Mouse (Mus musculus): ENCODE results near the gene Ccdc15. TPM values are rescaled to one million over a fixed set of nuclear protein-coding genes. Genes with fewer than 3 reads are reported as not detected.
"Not testable (repeated sequence)": the region's sequence is repeated elsewhere in the genome, so short reads cannot be mapped to it uniquely, and the experiment has no call there.

Gene Ccdc15
- total RNA-seq, 1 experiment = 6.7 TPM

DNA sequence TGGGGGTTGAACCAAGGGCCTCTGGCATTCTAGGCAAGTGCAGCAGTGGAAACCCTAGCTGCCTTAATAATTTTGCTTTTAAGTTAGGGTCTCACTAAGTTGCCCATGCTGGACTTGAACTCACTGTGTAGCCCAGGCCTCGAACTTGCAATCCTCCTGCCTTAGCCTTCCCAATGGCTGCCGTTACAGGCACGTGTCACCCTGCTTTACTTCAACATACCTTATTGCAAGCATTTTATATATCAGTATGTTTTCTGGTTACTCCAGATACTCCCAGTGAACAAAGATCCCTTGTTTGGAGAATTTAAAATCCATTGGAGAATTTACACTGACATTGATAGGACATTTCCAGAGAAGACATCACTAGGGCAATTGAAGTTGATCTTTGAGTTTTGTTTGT, 818 bp upstream of the Ccdc15 start:
- Histone ChIP-seq H3K36me3 (ENCODE audit: control insufficient read depth, insufficient read depth, low read length, poor library complexity, severe bottlenecking) (no peaks in the 10 kb centered on the region), H3K9me3 (ENCODE audit: control insufficient read depth, insufficient read depth, low read depth, low read length) (no peaks in the 10 kb centered on the region), H3K27ac (ENCODE audit: insufficient read depth, low read depth, low read length, poor library complexity, severe bottlenecking) (no peak overlapping the region), H3K9ac (ENCODE audit: insufficient read depth, low read depth, low read length, poor library complexity, severe bottlenecking) (peak overlapping the region; percentile 90; the same call in 1 of the 2 replicates), H3K4me3 (ENCODE audit: insufficient read depth in 1 of 2, low read depth in 1 of 2, low read length in 2 of 2, poor library complexity in 1 of 2, severe bottlenecking in 1 of 2) (peak overlapping the region; percentile 80 to 85), H3K4me1 (ENCODE audit: control insufficient read depth in 2 of 2, insufficient read depth in 2 of 2, low read length in 2 of 2, poor library complexity in 1 of 2) (no peaks in the 10 kb centered on the region)
- TF ChIP-seq ZC3H11A (IDR thresholded peaks at IDR 0.05; ENCODE audit: borderline replicate concordance, low read depth, low read length) (no peak), MAFK (IDR thresholded peaks at IDR 0.05; ENCODE audit: insufficient read depth, low read depth, low read length) (no peak), HCFC1 (IDR thresholded peaks at IDR 0.05; ENCODE audit: borderline replicate concordance, insufficient read depth, low read length) (no peak), ZNF384 (IDR thresholded peaks at IDR 0.05; ENCODE audit: low read depth, low read length) (no peak), CHD2 (IDR thresholded peaks at IDR 0.05; ENCODE audit: low read depth, low read length) (no peak)
- in situ Hi-C loops (cut with MboI; ENCODE audit: low sequenced_read_pairs in 2 of 2, unreplicated experiment in 2 of 2) = no loop called here
- DNase-seq (ENCODE audit: low read depth, low spot score) = no peak

GRCm38 (mm10) chr9:37347184-37347987, 846 bp downstream of the Ccdc15 start:
- H3K9ac ChIP-seq (ENCODE audit: insufficient read depth, low read depth, low read length, poor library complexity, severe bottlenecking) = peak overlapping the region; percentile 90
- no peaks in the 10 kb centered on the region for H3K4me1 ChIP-seq (ENCODE audit: control insufficient read depth in 2 of 2, insufficient read depth in 2 of 2, low read length in 2 of 2, poor library complexity in 1 of 2)
- in situ Hi-C loops (cut with MboI; ENCODE audit: low sequenced_read_pairs in 2 of 2, unreplicated experiment in 2 of 2) = no loop called here
- no peak for TF ChIP-seq MAFK (IDR thresholded peaks at IDR 0.05; ENCODE audit: insufficient read depth, low read depth, low read length)
- TF ChIP-seq ZC3H11A (IDR thresholded peaks at IDR 0.05; ENCODE audit: borderline replicate concordance, low read depth, low read length) = no peak
- peak overlapping the region; percentile 71; the same call in 1 of the 2 replicates for H3K27ac ChIP-seq (ENCODE audit: insufficient read depth, low read depth, low read length, poor library complexity, severe bottlenecking)
- DNase-seq (ENCODE audit: low read depth, low spot score) = no peak
- no peaks in the 10 kb centered on the region for H3K9me3 ChIP-seq (ENCODE audit: control insufficient read depth, insufficient read depth, low read depth, low read length)
- peaks cover 2% of the 10 kb centered on the region; the same call in 1 of the 2 replicates for H3K36me3 ChIP-seq (ENCODE audit: control insufficient read depth, insufficient read depth, low read length, poor library complexity, severe bottlenecking)
- peak overlapping the region; percentile 80 to 85 for H3K4me3 ChIP-seq (ENCODE audit: insufficient read depth in 1 of 2, low read depth in 1 of 2, low read length in 2 of 2, poor library complexity in 1 of 2, severe bottlenecking in 1 of 2)

DNA sequence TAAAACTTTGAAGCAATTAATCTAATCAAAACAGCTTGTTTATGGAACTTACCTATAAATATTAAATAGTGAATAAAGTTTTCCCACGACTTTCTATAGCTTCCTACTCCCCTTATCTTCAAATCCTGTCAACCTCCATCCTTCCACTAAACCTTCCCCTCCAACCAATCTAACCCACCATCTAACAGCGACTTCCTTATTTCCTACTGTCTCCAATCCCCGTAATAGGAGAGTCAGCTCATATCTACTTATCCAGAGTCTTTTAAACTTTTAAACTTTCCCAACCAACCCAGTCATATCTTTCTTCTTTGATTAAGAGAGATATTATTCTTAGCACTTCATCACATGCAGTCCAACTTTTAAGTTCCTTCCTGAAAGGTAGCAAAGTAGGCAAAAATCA, 2.8 kb downstream of the Ccdc15 start:
- Histone ChIP-seq H3K4me3 (ENCODE audit: insufficient read depth in 1 of 2, low read depth in 1 of 2, low read length in 2 of 2, poor library complexity in 1 of 2, severe bottlenecking in 1 of 2) (no peak overlapping the region), H3K9ac (ENCODE audit: insufficient read depth, low read depth, low read length, poor library complexity, severe bottlenecking) (no peak overlapping the region), H3K27ac (ENCODE audit: insufficient read depth, low read depth, low read length, poor library complexity, severe bottlenecking) (no peak overlapping the region), H3K36me3 (ENCODE audit: control insufficient read depth, insufficient read depth, low read length, poor library complexity, severe bottlenecking) (peaks cover 2% of the 10 kb centered on the region; the same call in 1 of the 2 replicates), H3K9me3 (ENCODE audit: control insufficient read depth, insufficient read depth, low read depth, low read length) (no peaks in the 10 kb centered on the region), H3K4me1 (ENCODE audit: control insufficient read depth in 2 of 2, insufficient read depth in 2 of 2, low read length in 2 of 2, poor library complexity in 1 of 2) (no peaks in the 10 kb centered on the region)
- no peak for DNase-seq (ENCODE audit: low read depth, low spot score)
- in situ Hi-C loops (cut with MboI; ENCODE audit: low sequenced_read_pairs in 2 of 2, unreplicated experiment in 2 of 2) = no loop called here
- TF ChIP-seq CHD2 (IDR thresholded peaks at IDR 0.05; ENCODE audit: low read depth, low read length) (no peak), ZC3H11A (IDR thresholded peaks at IDR 0.05; ENCODE audit: borderline replicate concordance, low read depth, low read length) (no peak), ZNF384 (IDR thresholded peaks at IDR 0.05; ENCODE audit: low read depth, low read length) (no peak), MAFK (IDR thresholded peaks at IDR 0.05; ENCODE audit: insufficient read depth, low read depth, low read length) (no peak), HCFC1 (IDR thresholded peaks at IDR 0.05; ENCODE audit: borderline replicate concordance, insufficient read depth, low read length) (no peak)

- Histone ChIP-seq H3K9me3 (ENCODE audit: control insufficient read depth, insufficient read depth, low read depth, low read length) (peaks cover 10% of the 10 kb centered on the region), H3K4me3 (ENCODE audit: insufficient read depth in 1 of 2, low read depth in 1 of 2, low read length in 2 of 2, poor library complexity in 1 of 2, severe bottlenecking in 1 of 2) (no peak overlapping the region), H3K4me1 (ENCODE audit: control insufficient read depth in 2 of 2, insufficient read depth in 2 of 2, low read length in 2 of 2, poor library complexity in 1 of 2) (peaks cover 0 to 2% of the 10 kb centered on the region in 2 experiments; a peak in 1 of 4 replicates), H3K9ac (ENCODE audit: insufficient read depth, low read depth, low read length, poor library complexity, severe bottlenecking) (no peak overlapping the region), H3K27ac (ENCODE audit: insufficient read depth, low read depth, low read length, poor library complexity, severe bottlenecking) (no peak overlapping the region), H3K36me3 (ENCODE audit: control insufficient read depth, insufficient read depth, low read length, poor library complexity, severe bottlenecking) (peaks cover 2% of the 10 kb centered on the region; the same call in 1 of the 2 replicates)
- TF ChIP-seq MAFK (IDR thresholded peaks at IDR 0.05; ENCODE audit: insufficient read depth, low read depth, low read length) = no peak
- DNase-seq (ENCODE audit: low read depth, low spot score) = peak; percentile 12
- in situ Hi-C loops (cut with MboI; ENCODE audit: low sequenced_read_pairs in 2 of 2, unreplicated experiment in 2 of 2) = no loop called here
Measured at GRCm38 (mm10) chr9:37329456-37329855, 18.8 kb downstream of the Ccdc15 start.

DNA sequence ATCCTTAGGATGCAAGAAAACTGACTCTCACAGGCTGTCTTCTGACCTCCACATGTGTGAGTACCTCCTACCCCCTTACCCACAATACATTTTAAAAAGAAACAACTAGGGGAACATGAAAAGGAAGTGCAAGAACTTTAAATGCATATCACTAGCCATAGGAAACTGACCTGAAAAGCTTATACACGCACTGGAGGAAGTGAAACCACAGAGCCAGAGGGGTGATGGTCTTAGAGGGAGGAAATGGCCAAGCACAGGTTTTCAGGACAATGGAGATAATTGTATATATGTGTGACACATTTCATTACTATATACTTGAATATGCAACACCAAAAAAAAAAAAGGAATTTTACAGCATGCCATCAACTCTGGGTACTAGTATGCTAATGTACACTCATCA, 46.5 kb downstream of the Ccdc15 start:
- TF ChIP-seq MAFK (IDR thresholded peaks at IDR 0.05; ENCODE audit: insufficient read depth, low read depth, low read length) (no peak), ZC3H11A (IDR thresholded peaks at IDR 0.05; ENCODE audit: borderline replicate concordance, low read depth, low read length) (no peak), CHD2 (IDR thresholded peaks at IDR 0.05; ENCODE audit: low read depth, low read length) (no peak), ZNF384 (IDR thresholded peaks at IDR 0.05; ENCODE audit: low read depth, low read length) (no peak), HCFC1 (IDR thresholded peaks at IDR 0.05; ENCODE audit: borderline replicate concordance, insufficient read depth, low read length) (no peak)
- no peak for DNase-seq (ENCODE audit: low read depth, low spot score)
- H3K4me1 ChIP-seq (ENCODE audit: control insufficient read depth in 2 of 2, insufficient read depth in 2 of 2, low read length in 2 of 2, poor library complexity in 1 of 2) = no peaks in the 10 kb centered on the region
- H3K4me3 ChIP-seq (ENCODE audit: insufficient read depth in 1 of 2, low read depth in 1 of 2, low read length in 2 of 2, poor library complexity in 1 of 2, severe bottlenecking in 1 of 2) = no peak overlapping the region
- H3K27ac ChIP-seq (ENCODE audit: insufficient read depth, low read depth, low read length, poor library complexity, severe bottlenecking) = no peak overlapping the region
- H3K36me3 ChIP-seq (ENCODE audit: control insufficient read depth, insufficient read depth, low read length, poor library complexity, severe bottlenecking) = no peaks in the 10 kb centered on the region
- H3K9ac ChIP-seq (ENCODE audit: insufficient read depth, low read depth, low read length, poor library complexity, severe bottlenecking) = no peak overlapping the region
- in situ Hi-C loops (cut with MboI; ENCODE audit: low sequenced_read_pairs in 2 of 2, unreplicated experiment in 2 of 2) = no loop called here
- H3K9me3 ChIP-seq (ENCODE audit: control insufficient read depth, insufficient read depth, low read depth, low read length) = no peaks in the 10 kb centered on the region

- H3K36me3 ChIP-seq (ENCODE audit: control insufficient read depth, insufficient read depth, low read length, poor library complexity, severe bottlenecking); H3K9me3 ChIP-seq (ENCODE audit: control insufficient read depth, insufficient read depth, low read depth, low read length); DNase-seq (ENCODE audit: low read depth, low spot score); H3K4me3 ChIP-seq (ENCODE audit: insufficient read depth in 1 of 2, low read depth in 1 of 2, low read length in 2 of 2, poor library complexity in 1 of 2, severe bottlenecking in 1 of 2); H3K4me1 ChIP-seq (ENCODE audit: control insufficient read depth in 2 of 2, insufficient read depth in 2 of 2, low read length in 2 of 2, poor library complexity in 1 of 2); H3K27ac ChIP-seq (ENCODE audit: insufficient read depth, low read depth, low read length, poor library complexity, severe bottlenecking); H3K9ac ChIP-seq (ENCODE audit: insufficient read depth, low read depth, low read length, poor library complexity, severe bottlenecking); in situ Hi-C loops (cut with MboI; ENCODE audit: low sequenced_read_pairs in 2 of 2, unreplicated experiment in 2 of 2): not testable (repeated sequence)
Measured at GRCm38 (mm10) chr9:37300501-37300900, 47.7 kb downstream of the Ccdc15 start.
